Mouse (Mus musculus) testis, adult 2 months (tissue): ENCODE measurements around the gene Hnrnpab.

ENCODE experiments used
- CTCF ChIP-seq: fragments of 200-500 bp; IDR thresholded peaks from 2 replicates; pipeline ENCODE4 v1.5.1; 2012; ENCODE audit warnings: low read depth, mild to moderate bottlenecking, inconsistent platforms, low read length, moderate library complexity; ENCODE audit not compliant: control insufficient read depth, insufficient read depth, insufficient replicate concordance
- POLR2A ChIP-seq: fragments of 200-500 bp; IDR thresholded peaks from 2 replicates; pipeline ENCODE4 v1.6.1; 2012; ENCODE audit warnings: low read depth, mild to moderate bottlenecking, inconsistent platforms, low read length, moderate library complexity; ENCODE audit not compliant: control insufficient read depth

- no peak for TF ChIP-seq CTCF
- no peak for TF ChIP-seq POLR2A
Observed at GRCm38 (mm10) chr11:51635127-51635524, 28.5 kb upstream of the Hnrnpab start.
